Mouse (Mus musculus): Measurements from ENCODE around the gene AF067063. TPM values are rescaled to one million over a fixed set of nuclear protein-coding genes. Genes with fewer than 3 reads are reported as not detected.
"Not testable (repeated sequence)": the region's sequence is repeated elsewhere in the genome, so short reads cannot be mapped to it uniquely, and the experiment has no call there.

The AF067063 gene
- polyA plus RNA-seq (2012; rRNA removed) (not detected in 2 replicates), polyA plus RNA-seq (2014; fragmentation: Nextera tagmentation; extraction: Ambion mirVana) (not detected in 2 replicates)

DNA sequence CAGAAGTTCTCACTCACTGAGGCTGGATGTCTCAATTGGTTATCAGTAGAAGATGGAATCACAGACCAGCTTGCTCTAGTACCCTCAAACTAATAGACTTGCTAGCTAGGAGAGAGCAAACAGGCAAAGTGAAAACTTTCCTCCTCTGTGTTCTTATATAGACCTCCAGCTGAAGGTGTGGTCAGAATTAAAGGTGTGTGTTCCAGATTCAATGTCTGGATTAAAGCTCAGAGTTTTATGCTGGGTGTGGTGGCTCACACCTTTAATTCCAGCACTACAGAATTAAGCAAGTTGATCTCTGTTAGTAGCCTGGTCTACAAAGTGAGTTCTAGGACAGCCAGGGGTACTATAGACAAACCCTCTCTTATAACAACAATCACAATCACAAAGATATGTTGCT, at the start of gene AF067063:
TSS of gene AF067063 (minus strand) at position 101 of the 400 bp plus-strand sequence.
- ATAC-seq (ENCODE audit: low FRiP score, low read depth); H3K4me3 ChIP-seq (replicated peaks; ENCODE audit: low read length); H3K9me3 ChIP-seq (ENCODE audit: control insufficient read depth, low read length); H3K36me3 ChIP-seq (ENCODE audit: control insufficient read depth, insufficient read depth, low read length); H3K4me1 ChIP-seq (ENCODE audit: control insufficient read depth, insufficient read depth, low read length); DNase-seq (ENCODE audit: low spot score); H3K27ac ChIP-seq (replicated peaks; ENCODE audit: low read depth, low read length); H3K9ac ChIP-seq (ENCODE audit: low read depth, low read length, severe bottlenecking); H3K4me2 ChIP-seq (replicated peaks; ENCODE audit: low read depth, low read length, severe bottlenecking); H3K27me3 ChIP-seq (ENCODE audit: control insufficient read depth, insufficient read depth, low read length): not testable (repeated sequence)

DNA sequence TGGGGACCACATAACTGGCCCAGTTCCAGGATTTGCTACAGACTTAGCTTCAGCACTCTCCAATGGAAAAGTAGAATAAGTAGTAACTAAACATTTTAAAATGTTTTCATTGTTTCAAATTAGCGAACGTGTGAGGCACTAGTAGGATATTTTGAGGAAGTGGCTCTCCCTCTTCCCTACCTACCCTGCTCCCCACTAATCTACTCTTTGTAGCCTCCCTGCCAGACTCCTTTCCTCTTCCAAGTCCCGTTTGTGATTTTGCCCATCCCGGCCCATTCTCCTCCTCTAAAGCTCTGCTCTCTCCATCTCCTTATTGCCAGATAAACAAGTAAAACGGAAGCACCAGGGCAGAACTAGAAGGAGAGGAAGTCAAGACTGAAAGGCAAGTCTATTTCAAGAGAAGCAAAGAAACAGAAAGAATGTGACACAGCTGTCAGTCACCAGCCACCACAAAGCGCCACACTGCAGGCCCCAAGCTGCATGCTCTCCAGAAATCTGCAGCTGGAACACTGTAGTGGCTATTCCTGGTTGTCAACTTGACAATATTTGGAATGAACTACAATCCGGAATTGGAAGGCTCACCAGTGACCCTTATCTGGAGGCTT, 34.5 kb upstream of the AF067063 start:
- H3K4me2 ChIP-seq (replicated peaks; ENCODE audit: low read depth, low read length, severe bottlenecking); ATAC-seq (ENCODE audit: low FRiP score, low read depth); H3K36me3 ChIP-seq (ENCODE audit: control insufficient read depth, insufficient read depth, low read length); H3K4me1 ChIP-seq (ENCODE audit: control insufficient read depth, insufficient read depth, low read length); H3K4me3 ChIP-seq (replicated peaks; ENCODE audit: low read length); H3K9me3 ChIP-seq (ENCODE audit: control insufficient read depth, low read length); H3K9ac ChIP-seq (ENCODE audit: low read depth, low read length, severe bottlenecking); H3K27me3 ChIP-seq (ENCODE audit: control insufficient read depth, insufficient read depth, low read length); H3K27ac ChIP-seq (replicated peaks; ENCODE audit: low read depth, low read length); DNase-seq (ENCODE audit: low spot score): not testable (repeated sequence)
- WGBS: 75% methylated on average over 5 of the region's 7 CpGs

DNA sequence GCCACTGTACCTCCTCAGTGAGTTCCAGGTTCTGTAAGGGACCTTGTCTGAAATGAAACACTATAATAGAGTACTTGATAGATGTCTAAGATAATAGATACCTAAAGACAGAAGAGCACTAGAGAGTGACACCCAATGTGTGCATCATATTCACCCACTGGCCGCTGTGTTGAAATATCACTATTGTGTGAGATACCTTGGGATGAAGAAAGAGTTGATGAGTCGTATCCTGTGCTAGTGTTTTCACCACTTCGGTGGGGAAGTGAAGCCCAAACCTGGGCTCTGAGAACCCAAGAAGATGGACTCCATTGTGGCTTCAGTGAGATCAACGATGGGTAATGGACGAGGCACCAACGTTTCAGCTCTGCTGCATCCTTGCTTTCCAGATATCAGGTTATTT, 32.4 kb upstream of the AF067063 start:
- H3K4me2 ChIP-seq (replicated peaks; ENCODE audit: low read depth, low read length, severe bottlenecking); DNase-seq (ENCODE audit: low spot score); H3K4me3 ChIP-seq (replicated peaks; ENCODE audit: low read length); H3K27ac ChIP-seq (replicated peaks; ENCODE audit: low read depth, low read length); H3K27me3 ChIP-seq (ENCODE audit: control insufficient read depth, insufficient read depth, low read length); H3K4me1 ChIP-seq (ENCODE audit: control insufficient read depth, insufficient read depth, low read length); H3K9me3 ChIP-seq (ENCODE audit: control insufficient read depth, low read length); H3K9ac ChIP-seq (ENCODE audit: low read depth, low read length, severe bottlenecking); H3K36me3 ChIP-seq (ENCODE audit: control insufficient read depth, insufficient read depth, low read length); ATAC-seq (ENCODE audit: low FRiP score, low read depth): not testable (repeated sequence)
- no CpG with 5 or more reads among the region's 6 CpGs for WGBS

DNA sequence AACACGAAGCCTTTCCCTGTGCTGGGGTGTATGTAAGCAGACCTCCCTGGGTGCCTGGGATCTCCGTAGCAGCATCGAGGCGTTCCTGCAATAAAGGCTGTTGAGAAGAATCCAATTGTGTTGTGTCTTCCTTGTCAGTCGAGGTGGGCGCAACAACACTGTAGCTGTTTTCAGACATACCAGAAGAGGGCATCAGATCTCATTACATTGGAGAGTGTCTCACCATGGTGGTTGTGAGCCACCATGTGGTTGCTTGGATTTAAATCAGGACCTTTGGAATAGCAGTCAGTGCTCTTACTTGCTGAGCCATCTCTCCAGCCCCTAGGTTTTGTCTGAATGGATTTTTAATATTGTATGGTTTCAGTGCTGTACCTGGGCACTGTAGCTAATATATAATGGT, 10.0 kb upstream of the AF067063 start:
- not testable (repeated sequence) for H3K9ac ChIP-seq (ENCODE audit: low read depth, low read length, severe bottlenecking); DNase-seq (ENCODE audit: low spot score); H3K9me3 ChIP-seq (ENCODE audit: control insufficient read depth, low read length); H3K27me3 ChIP-seq (ENCODE audit: control insufficient read depth, insufficient read depth, low read length); H3K4me1 ChIP-seq (ENCODE audit: control insufficient read depth, insufficient read depth, low read length); H3K4me2 ChIP-seq (replicated peaks; ENCODE audit: low read depth, low read length, severe bottlenecking); ATAC-seq (ENCODE audit: low FRiP score, low read depth); H3K27ac ChIP-seq (replicated peaks; ENCODE audit: low read depth, low read length); H3K36me3 ChIP-seq (ENCODE audit: control insufficient read depth, insufficient read depth, low read length); H3K4me3 ChIP-seq (replicated peaks; ENCODE audit: low read length)
- 22% methylated on average over 6 of the region's 6 CpGs for WGBS

DNA sequence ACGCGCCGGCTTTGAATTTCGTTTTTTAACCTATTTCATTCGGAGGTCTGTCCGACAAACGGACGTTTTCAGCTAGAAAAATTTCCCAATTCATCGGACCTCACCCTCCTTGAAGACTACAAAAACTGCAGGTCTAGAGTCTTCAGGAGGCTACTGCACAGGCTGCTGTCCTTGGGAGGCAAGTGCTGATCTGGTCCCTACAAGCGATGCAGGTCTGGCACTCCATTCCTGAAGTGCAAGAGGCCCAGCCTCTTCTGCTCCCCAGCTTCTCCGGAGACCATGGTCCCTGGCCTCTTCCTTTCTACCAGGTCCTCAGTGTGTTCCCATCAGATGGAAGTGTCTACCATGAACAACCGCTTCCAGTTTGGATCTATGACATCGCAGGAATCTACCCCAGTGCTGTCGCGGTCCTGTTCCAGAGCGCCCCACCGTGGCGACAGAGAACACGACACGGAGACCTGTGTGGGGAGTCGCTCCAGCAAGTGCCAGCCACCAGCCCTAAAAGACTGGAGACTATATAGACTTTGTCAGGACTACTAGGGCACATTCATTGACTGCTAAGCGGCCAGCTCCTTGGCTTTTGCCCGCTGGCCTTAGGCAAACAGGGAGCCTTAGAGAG, 7.8 kb upstream of the AF067063 start:
- not testable (repeated sequence) for ATAC-seq (ENCODE audit: low FRiP score, low read depth); H3K9ac ChIP-seq (ENCODE audit: low read depth, low read length, severe bottlenecking); H3K4me3 ChIP-seq (replicated peaks; ENCODE audit: low read length); H3K4me2 ChIP-seq (replicated peaks; ENCODE audit: low read depth, low read length, severe bottlenecking); H3K4me1 ChIP-seq (ENCODE audit: control insufficient read depth, insufficient read depth, low read length); DNase-seq (ENCODE audit: low spot score); H3K36me3 ChIP-seq (ENCODE audit: control insufficient read depth, insufficient read depth, low read length); H3K27me3 ChIP-seq (ENCODE audit: control insufficient read depth, insufficient read depth, low read length); H3K27ac ChIP-seq (replicated peaks; ENCODE audit: low read depth, low read length); H3K9me3 ChIP-seq (ENCODE audit: control insufficient read depth, low read length)
- WGBS: 3% methylated on average over 14 of the region's 23 CpGs

DNA sequence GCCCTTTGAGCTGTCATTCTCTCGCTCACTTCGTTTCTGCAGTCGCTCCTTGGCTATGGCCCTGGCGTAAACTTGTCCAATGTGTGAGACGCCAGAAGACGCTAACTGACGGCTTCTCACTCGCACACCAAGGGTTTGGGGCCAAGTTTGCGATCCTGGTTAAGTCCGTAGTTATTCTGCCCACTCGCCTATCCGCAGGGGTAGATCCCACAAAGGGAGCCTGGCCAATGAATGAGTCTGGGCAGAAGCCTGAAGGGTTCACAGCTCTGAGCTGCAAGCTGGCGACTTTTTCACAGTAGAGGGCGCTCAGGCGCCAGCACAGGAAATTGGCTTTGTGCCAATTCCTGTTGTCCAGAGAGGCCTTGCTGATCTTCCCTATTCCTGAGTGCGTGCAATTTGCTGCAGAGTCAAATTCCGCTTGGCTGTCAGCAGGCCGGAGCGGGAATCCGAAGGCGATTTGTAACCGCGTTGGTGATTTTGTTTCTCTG, 6.4 kb upstream of the AF067063 start:
- H3K4me3 ChIP-seq (replicated peaks; ENCODE audit: low read length): not testable (repeated sequence)

DNA sequence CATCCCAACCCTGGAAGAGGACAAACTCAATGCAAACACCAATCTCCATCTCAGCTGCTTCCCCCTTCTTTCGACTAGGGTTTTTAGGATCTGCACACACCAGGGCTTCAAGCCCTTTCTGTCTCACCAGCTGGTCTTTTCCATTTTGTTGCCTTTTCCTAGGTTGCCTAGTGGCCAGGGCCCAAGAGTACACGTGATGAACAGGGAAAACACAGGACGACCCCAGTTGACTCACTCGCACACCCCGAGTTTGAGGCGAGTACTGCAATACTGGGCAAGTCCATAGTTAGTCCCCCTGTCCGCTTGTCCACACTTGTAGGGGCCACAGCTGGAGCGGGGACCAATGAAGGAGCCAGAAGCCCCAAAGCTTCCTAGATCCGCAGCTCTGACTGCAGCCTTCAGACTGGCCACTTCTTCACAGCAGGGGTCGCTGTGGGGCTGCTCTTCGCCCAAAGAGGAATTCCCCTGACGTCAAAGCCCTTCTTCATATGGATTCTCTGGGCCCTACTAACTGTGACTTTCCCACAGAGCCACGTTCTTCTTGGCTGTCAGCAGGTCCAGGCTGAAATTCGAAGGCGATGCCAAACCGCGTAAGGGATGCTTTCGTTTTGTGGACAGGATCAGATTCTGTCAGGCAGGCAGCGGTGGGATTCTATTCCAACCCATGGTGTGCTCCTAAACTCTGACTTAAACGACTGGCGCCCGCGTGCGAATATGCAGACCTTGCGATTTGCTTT, 5.5 kb upstream of the AF067063 start, which contains the start of gene D13Ertd608e:
TSS of gene D13Ertd608e (plus strand) at position 687 of the 737 bp plus-strand sequence.
- not testable (repeated sequence) for H3K9me3 ChIP-seq (ENCODE audit: control insufficient read depth, low read length); H3K4me1 ChIP-seq (ENCODE audit: control insufficient read depth, insufficient read depth, low read length); H3K9ac ChIP-seq (ENCODE audit: low read depth, low read length, severe bottlenecking); H3K27ac ChIP-seq (replicated peaks; ENCODE audit: low read depth, low read length); H3K36me3 ChIP-seq (ENCODE audit: control insufficient read depth, insufficient read depth, low read length); H3K27me3 ChIP-seq (ENCODE audit: control insufficient read depth, insufficient read depth, low read length); H3K4me3 ChIP-seq (replicated peaks; ENCODE audit: low read length)
- 20% methylated on average over 15 of the region's 25 CpGs for WGBS
- H3K4me2 ChIP-seq (replicated peaks; ENCODE audit: low read depth, low read length, severe bottlenecking): peak within 1 kb of the TSS; percentile 26; the same call in 1 of the 2 replicates
- DNase-seq (ENCODE audit: low spot score): peak; percentile 34
- ATAC-seq (ENCODE audit: low FRiP score, low read depth): 0 out of 2 replicates have a peak, but pooled peaks have one; percentile 44

More for the DNA sequence above, 6.4 kb upstream of the AF067063 start:
- H3K9ac ChIP-seq (ENCODE audit: low read depth, low read length, severe bottlenecking); DNase-seq (ENCODE audit: low spot score); H3K27me3 ChIP-seq (ENCODE audit: control insufficient read depth, insufficient read depth, low read length); H3K4me1 ChIP-seq (ENCODE audit: control insufficient read depth, insufficient read depth, low read length); H3K36me3 ChIP-seq (ENCODE audit: control insufficient read depth, insufficient read depth, low read length); H3K9me3 ChIP-seq (ENCODE audit: control insufficient read depth, low read length); H3K27ac ChIP-seq (replicated peaks; ENCODE audit: low read depth, low read length): not testable (repeated sequence)
- H3K4me2 ChIP-seq (replicated peaks; ENCODE audit: low read depth, low read length, severe bottlenecking): peak overlapping the region; percentile 26; the same call in 1 of the 2 replicates
- WGBS: 13% methylated on average over 23 of the region's 23 CpGs
- ATAC-seq (ENCODE audit: low FRiP score, low read depth): peak; percentile 62

Data from limb, embryonic 14.5 days (tissue).